Mouse (Mus musculus): ENCODE data around the gene Rab21. TPM values are rescaled to one million over a fixed set of nuclear protein-coding genes. Genes with fewer than 3 reads are reported as not detected.

Gene Rab21
- polyA plus RNA-seq, 1 experiment from 2014 or later: 9.4 TPM

GRCm38 (mm10) chr10:115298683-115299082 lies 16.7 kb downstream of the Rab21 start:
- Histone ChIP-seq H3K4me1 (ENCODE audit: control insufficient read depth, insufficient read depth, low read length) (no peaks in the 10 kb centered on the region), H3K36me3 (ENCODE audit: control insufficient read depth, insufficient read depth, low read length) (peaks cover 48% of the 10 kb centered on the region), H3K27me3 (ENCODE audit: control insufficient read depth, insufficient read depth, low read length) (no peaks in the 10 kb centered on the region), H3K9ac (ENCODE audit: low read depth, low read length) (no peak overlapping the region), H3K27ac (ENCODE audit: low read depth, low read length) (no peak overlapping the region), H3K4me2 (replicated peaks; ENCODE audit: low read depth, low read length) (no peak overlapping the region), H3K9me3 (ENCODE audit: control insufficient read depth, low read length) (no peaks in the 10 kb centered on the region), H3K4me3 (ENCODE audit: low read length) (no peak overlapping the region)
- no peak for ATAC-seq (ENCODE audit: low FRiP score, low TSS enrichment)
- WGBS: 89% methylated on average over 4 of the region's 4 CpGs

GRCm38 (mm10) chr10:115297582-115297981 lies 17.8 kb downstream of the Rab21 start:
- Histone ChIP-seq H3K36me3 (ENCODE audit: control insufficient read depth, insufficient read depth, low read length) (peaks cover 58% of the 10 kb centered on the region), H3K27me3 (ENCODE audit: control insufficient read depth, insufficient read depth, low read length) (no peaks in the 10 kb centered on the region), H3K4me1 (ENCODE audit: control insufficient read depth, insufficient read depth, low read length) (no peaks in the 10 kb centered on the region), H3K4me2 (replicated peaks; ENCODE audit: low read depth, low read length) (no peak overlapping the region), H3K9ac (ENCODE audit: low read depth, low read length) (no peak overlapping the region), H3K4me3 (ENCODE audit: low read length) (no peak overlapping the region), H3K27ac (ENCODE audit: low read depth, low read length) (no peak overlapping the region), H3K9me3 (ENCODE audit: control insufficient read depth, low read length) (no peaks in the 10 kb centered on the region)
- ATAC-seq (ENCODE audit: low FRiP score, low TSS enrichment): no peak
- whole genome bisulfite sequencing: 86% methylated on average over 5 of the region's 5 CpGs

GRCm38 (mm10) chr10:115296401-115296935 lies 18.9 kb downstream of the Rab21 start:
- H3K4me3 ChIP-seq (ENCODE audit: low read length): no peak overlapping the region
- H3K9me3 ChIP-seq (ENCODE audit: control insufficient read depth, low read length): no peaks in the 10 kb centered on the region
- H3K27ac ChIP-seq (ENCODE audit: low read depth, low read length): no peak overlapping the region
- H3K4me1 ChIP-seq (ENCODE audit: control insufficient read depth, insufficient read depth, low read length): no peaks in the 10 kb centered on the region
- H3K36me3 ChIP-seq (ENCODE audit: control insufficient read depth, insufficient read depth, low read length): peaks cover 60% of the 10 kb centered on the region
- WGBS: 81% methylated on average over 9 of the region's 9 CpGs
- no peak overlapping the region for H3K4me2 ChIP-seq (replicated peaks; ENCODE audit: low read depth, low read length)
- ATAC-seq (ENCODE audit: low FRiP score, low TSS enrichment): peak; percentile 52; the same call in 1 of the 2 replicates
- H3K9ac ChIP-seq (ENCODE audit: low read depth, low read length): no peak overlapping the region
- H3K27me3 ChIP-seq (ENCODE audit: control insufficient read depth, insufficient read depth, low read length): no peaks in the 10 kb centered on the region

- Histone ChIP-seq H3K27me3 (ENCODE audit: control insufficient read depth, insufficient read depth, low read length) (no peaks in the 10 kb centered on the region), H3K4me3 (ENCODE audit: low read length) (no peak overlapping the region), H3K4me1 (ENCODE audit: control insufficient read depth, insufficient read depth, low read length) (no peaks in the 10 kb centered on the region), H3K9ac (ENCODE audit: low read depth, low read length) (no peak overlapping the region), H3K36me3 (ENCODE audit: control insufficient read depth, insufficient read depth, low read length) (peaks cover 55% of the 10 kb centered on the region), H3K27ac (ENCODE audit: low read depth, low read length) (no peak overlapping the region), H3K9me3 (ENCODE audit: control insufficient read depth, low read length) (no peaks in the 10 kb centered on the region), H3K4me2 (replicated peaks; ENCODE audit: low read depth, low read length) (no peak overlapping the region)
- WGBS: 89% methylated on average over 3 of the region's 3 CpGs
- ATAC-seq (ENCODE audit: low FRiP score, low TSS enrichment): no peak
Observed at GRCm38 (mm10) chr10:115295162-115295561, 20.2 kb downstream of the Rab21 start.

- no peak overlapping the region for H3K9ac ChIP-seq (ENCODE audit: low read depth, low read length)
- WGBS: 94% methylated on average over 7 of the region's 7 CpGs
- no peak overlapping the region for H3K27ac ChIP-seq (ENCODE audit: low read depth, low read length)
- no peaks in the 10 kb centered on the region for H3K27me3 ChIP-seq (ENCODE audit: control insufficient read depth, insufficient read depth, low read length)
- H3K9me3 ChIP-seq (ENCODE audit: control insufficient read depth, low read length): no peaks in the 10 kb centered on the region
- H3K36me3 ChIP-seq (ENCODE audit: control insufficient read depth, insufficient read depth, low read length): peaks cover 57% of the 10 kb centered on the region
- no peak overlapping the region for H3K4me2 ChIP-seq (replicated peaks; ENCODE audit: low read depth, low read length)
- H3K4me3 ChIP-seq (ENCODE audit: low read length): no peak overlapping the region
- ATAC-seq (ENCODE audit: low FRiP score, low TSS enrichment): no peak
- H3K4me1 ChIP-seq (ENCODE audit: control insufficient read depth, insufficient read depth, low read length): no peaks in the 10 kb centered on the region
Observed at GRCm38 (mm10) chr10:115294715-115295114, 20.7 kb downstream of the Rab21 start.

GRCm38 (mm10) chr10:115293946-115294345 lies 21.4 kb downstream of the Rab21 start:
- Histone ChIP-seq H3K4me3 (ENCODE audit: low read length) (no peak overlapping the region), H3K27me3 (ENCODE audit: control insufficient read depth, insufficient read depth, low read length) (no peaks in the 10 kb centered on the region), H3K4me2 (replicated peaks; ENCODE audit: low read depth, low read length) (no peak overlapping the region), H3K9ac (ENCODE audit: low read depth, low read length) (no peak overlapping the region), H3K27ac (ENCODE audit: low read depth, low read length) (no peak overlapping the region), H3K4me1 (ENCODE audit: control insufficient read depth, insufficient read depth, low read length) (no peaks in the 10 kb centered on the region), H3K9me3 (ENCODE audit: control insufficient read depth, low read length) (no peaks in the 10 kb centered on the region), H3K36me3 (ENCODE audit: control insufficient read depth, insufficient read depth, low read length) (peaks cover 58% of the 10 kb centered on the region)
- WGBS: 88% methylated on average over 7 of the region's 7 CpGs
- ATAC-seq (ENCODE audit: low FRiP score, low TSS enrichment): no peak

DNA sequence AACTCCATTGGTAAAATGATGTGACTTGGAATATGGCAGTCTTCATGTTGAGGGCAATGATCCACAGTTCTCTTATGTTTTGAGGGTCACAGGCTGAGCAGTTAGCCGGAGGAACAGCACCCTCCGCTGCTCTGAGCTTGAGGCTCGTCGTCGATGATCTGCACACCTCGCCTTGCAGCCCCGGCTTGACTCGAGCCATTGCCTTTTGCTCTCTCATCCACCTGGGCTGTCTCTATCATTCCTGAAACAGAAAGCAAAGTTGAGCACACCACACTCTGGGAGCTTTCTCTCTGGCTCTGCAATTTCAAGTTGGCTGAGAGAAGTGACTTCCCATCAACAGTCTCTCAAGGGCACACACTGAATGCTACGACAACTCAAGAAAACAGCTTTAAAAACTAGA lies 24.7 kb downstream of the Rab21 start:
- H3K4me1 ChIP-seq (ENCODE audit: control insufficient read depth, insufficient read depth, low read length): no peaks in the 10 kb centered on the region
- no peak overlapping the region for H3K4me3 ChIP-seq (ENCODE audit: low read length)
- no peak overlapping the region for H3K9ac ChIP-seq (ENCODE audit: low read depth, low read length)
- WGBS: 95% methylated on average over 9 of the region's 9 CpGs
- no peak overlapping the region for H3K4me2 ChIP-seq (replicated peaks; ENCODE audit: low read depth, low read length)
- no peak for ATAC-seq (ENCODE audit: low FRiP score, low TSS enrichment)
- peaks cover 65% of the 10 kb centered on the region for H3K36me3 ChIP-seq (ENCODE audit: control insufficient read depth, insufficient read depth, low read length)
- no peaks in the 10 kb centered on the region for H3K27me3 ChIP-seq (ENCODE audit: control insufficient read depth, insufficient read depth, low read length)
- H3K27ac ChIP-seq (ENCODE audit: low read depth, low read length): no peak overlapping the region
- no peaks in the 10 kb centered on the region for H3K9me3 ChIP-seq (ENCODE audit: control insufficient read depth, low read length)

DNA sequence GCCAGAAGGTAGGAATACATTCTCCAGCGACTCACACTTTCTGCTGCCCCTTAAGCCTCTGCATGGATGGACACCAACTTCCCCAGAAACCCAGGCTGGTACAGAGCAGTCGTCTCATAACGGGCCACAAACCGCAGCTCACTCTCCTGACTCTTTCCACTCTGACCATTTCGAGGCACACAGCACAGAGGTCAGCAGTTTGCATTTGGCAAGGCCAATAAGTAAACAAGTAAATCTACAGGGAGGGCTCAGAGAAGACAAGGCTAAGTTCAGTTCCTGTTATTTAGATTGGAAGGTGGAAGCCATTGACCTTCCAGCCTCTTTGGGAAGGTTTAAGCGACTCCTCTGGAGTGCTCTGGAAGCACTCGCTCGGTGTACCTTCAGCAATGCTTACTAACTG lies 26.5 kb downstream of the Rab21 start:
- no peak overlapping the region for H3K27ac ChIP-seq (ENCODE audit: low read depth, low read length)
- peaks cover 52% of the 10 kb centered on the region for H3K36me3 ChIP-seq (ENCODE audit: control insufficient read depth, insufficient read depth, low read length)
- no peak overlapping the region for H3K4me3 ChIP-seq (ENCODE audit: low read length)
- WGBS: 82% methylated on average over 8 of the region's 8 CpGs
- no peak overlapping the region for H3K9ac ChIP-seq (ENCODE audit: low read depth, low read length)
- no peak for ATAC-seq (ENCODE audit: low FRiP score, low TSS enrichment)
- H3K4me2 ChIP-seq (replicated peaks; ENCODE audit: low read depth, low read length): no peak overlapping the region
- no peaks in the 10 kb centered on the region for H3K9me3 ChIP-seq (ENCODE audit: control insufficient read depth, low read length)
- no peaks in the 10 kb centered on the region for H3K4me1 ChIP-seq (ENCODE audit: control insufficient read depth, insufficient read depth, low read length)
- H3K27me3 ChIP-seq (ENCODE audit: control insufficient read depth, insufficient read depth, low read length): no peaks in the 10 kb centered on the region

- H3K27me3 ChIP-seq (ENCODE audit: control insufficient read depth, insufficient read depth, low read length): no peaks in the 10 kb centered on the region
- H3K36me3 ChIP-seq (ENCODE audit: control insufficient read depth, insufficient read depth, low read length): peaks cover 17% of the 10 kb centered on the region
- no peaks in the 10 kb centered on the region for H3K4me1 ChIP-seq (ENCODE audit: control insufficient read depth, insufficient read depth, low read length)
- no peak overlapping the region for H3K9ac ChIP-seq (ENCODE audit: low read depth, low read length)
- no peak overlapping the region for H3K4me3 ChIP-seq (ENCODE audit: low read length)
- no peaks in the 10 kb centered on the region for H3K9me3 ChIP-seq (ENCODE audit: control insufficient read depth, low read length)
- ATAC-seq (ENCODE audit: low FRiP score, low TSS enrichment): no peak
- no peak overlapping the region for H3K4me2 ChIP-seq (replicated peaks; ENCODE audit: low read depth, low read length)
- WGBS: 72% methylated on average over 10 of the region's 10 CpGs
- no peak overlapping the region for H3K27ac ChIP-seq (ENCODE audit: low read depth, low read length)
Observed at GRCm38 (mm10) chr10:115284170-115284569, 31.2 kb downstream of the Rab21 start.

Data from kidney, embryonic 14.5 days (tissue).